Mouse (Mus musculus): ENCODE measurements around the gene St6galnac5.

The St6galnac5 gene

DNA sequence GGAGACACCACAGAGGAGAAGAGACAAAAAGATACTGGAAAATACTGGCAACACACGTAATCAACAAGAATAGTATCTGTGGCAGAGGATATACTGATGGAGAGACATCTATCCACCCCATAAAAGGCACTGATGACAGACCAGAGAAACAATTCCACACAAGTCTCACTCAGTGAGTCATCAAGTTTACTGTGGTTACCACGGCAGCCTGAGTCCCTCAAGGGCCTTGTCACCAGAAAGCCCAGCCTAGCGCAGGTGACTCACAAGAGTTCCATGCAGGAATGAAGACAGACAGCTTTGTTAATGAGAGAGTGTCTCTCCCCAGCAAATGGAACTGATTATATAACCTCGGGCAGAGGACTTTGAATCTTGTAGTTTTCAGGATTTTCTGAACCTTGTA, 168.1 kb downstream of the St6galnac5 start:
- in situ Hi-C loops (cut with MboI; ENCODE audit: unreplicated experiment in 2 of 2) = no loop called here

DNA sequence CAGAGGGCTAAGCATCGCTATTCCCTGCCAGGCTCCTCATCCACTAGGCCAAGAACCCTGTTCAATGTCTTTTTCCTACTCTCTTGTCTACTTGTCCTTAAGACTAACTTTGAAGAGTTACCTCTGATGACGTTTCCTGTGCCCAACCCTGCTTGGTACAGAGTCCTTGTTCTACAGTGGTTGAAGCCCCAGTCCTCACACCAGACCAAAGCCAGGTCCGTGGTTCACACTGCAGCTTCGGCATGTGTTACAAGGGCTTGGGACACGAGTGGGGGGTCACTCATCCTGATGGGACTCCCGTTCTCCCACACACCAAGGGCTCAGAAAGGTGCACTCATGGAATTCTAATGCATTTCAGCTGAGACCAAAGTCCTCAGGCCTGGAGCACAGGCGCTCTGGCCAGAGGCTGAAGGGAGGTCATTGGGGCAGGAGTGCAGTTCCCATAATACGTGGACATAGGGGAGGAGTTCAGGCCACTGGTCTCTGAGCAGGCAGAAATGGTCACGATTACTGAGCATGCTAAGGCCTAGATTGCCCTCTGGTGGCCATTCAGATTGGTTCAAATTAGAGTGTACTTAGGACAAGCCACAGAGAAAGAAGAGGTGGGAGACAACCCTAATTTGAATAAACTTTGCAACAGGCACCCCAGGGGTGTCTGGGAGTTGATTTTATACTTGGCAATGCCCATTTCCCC, 182.2 kb downstream of the St6galnac5 start:
- in situ Hi-C loops (cut with MboI; ENCODE audit: unreplicated experiment in 2 of 2) = loop anchor here in 1 of 2 experiments (10.0 kb wide), 2 partner anchors 165 to 455 kb away; no protein-coding TSS in a partner anchor

DNA sequence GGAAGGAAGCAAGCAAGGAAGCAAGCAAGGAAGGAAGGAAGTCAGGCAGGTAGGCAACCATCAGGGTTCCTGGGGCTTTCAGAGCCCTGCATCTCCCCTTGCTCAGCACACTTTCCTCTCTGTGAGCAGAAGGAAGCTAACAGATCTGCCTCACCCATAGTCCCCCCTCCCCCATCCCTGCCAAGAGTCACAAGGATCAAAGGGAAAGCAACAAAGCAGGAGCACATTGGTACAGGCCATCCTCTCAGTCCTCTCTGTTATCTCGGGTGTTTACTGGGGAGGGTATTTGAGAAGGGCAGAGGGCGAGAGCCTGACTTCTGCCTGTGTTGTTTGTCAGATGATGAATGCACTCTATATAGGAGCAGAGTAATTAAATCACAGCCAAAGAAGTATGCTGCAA, 184.7 kb downstream of the St6galnac5 start:
- in situ Hi-C loops (cut with MboI; ENCODE audit: unreplicated experiment in 2 of 2) = loop anchor here in 1 of 2 experiments (10.0 kb wide), 2 partner anchors 167 to 457 kb away; no protein-coding TSS in a partner anchor

DNA sequence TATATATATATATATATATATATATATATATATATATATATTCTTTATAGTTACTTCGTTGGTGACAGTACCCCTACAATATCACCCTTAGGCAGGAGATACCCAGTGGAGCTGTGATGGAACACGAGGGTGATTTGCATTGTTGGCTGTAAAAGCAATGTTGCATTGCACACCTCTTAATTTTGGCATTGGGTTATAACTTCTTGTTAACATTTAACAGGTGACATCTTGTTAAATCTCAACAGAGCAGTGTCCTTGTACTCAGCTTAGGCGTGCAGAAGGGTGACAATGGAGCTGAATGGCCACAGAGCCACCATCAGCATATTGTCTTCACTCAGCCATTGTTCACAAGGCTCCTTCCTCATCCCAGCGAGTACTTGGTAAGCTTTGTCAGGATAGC, 185.8 kb downstream of the St6galnac5 start:
- in situ Hi-C loops (cut with MboI; ENCODE audit: unreplicated experiment in 2 of 2) = loop anchor here in 1 of 2 experiments (10.0 kb wide), 2 partner anchors 169 to 459 kb away; no protein-coding TSS in a partner anchor

DNA sequence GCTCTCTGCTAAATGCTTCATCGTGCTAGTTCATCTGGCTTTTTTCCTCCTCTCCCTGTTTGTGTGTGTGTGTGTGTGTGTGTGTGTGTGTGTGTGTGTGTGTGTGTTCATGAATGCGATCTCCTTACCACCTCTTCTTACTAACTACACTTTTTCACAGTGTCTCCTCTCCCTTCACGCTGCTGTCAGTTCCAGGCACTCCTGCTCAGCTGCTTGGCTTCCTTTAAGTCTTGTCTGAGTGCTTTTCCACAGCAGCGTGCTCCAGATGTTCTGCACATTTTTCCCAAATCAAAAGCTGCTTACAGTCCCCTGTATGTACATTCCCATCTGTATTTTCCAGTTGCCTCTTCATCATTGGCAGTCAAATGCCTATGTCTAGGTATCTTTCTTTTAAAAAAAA, 189.0 kb downstream of the St6galnac5 start:
- in situ Hi-C loops (cut with MboI; ENCODE audit: unreplicated experiment in 2 of 2) = loop anchor here in 1 of 2 experiments (10.0 kb wide), 2 partner anchors 172 to 462 kb away; no protein-coding TSS in a partner anchor

DNA sequence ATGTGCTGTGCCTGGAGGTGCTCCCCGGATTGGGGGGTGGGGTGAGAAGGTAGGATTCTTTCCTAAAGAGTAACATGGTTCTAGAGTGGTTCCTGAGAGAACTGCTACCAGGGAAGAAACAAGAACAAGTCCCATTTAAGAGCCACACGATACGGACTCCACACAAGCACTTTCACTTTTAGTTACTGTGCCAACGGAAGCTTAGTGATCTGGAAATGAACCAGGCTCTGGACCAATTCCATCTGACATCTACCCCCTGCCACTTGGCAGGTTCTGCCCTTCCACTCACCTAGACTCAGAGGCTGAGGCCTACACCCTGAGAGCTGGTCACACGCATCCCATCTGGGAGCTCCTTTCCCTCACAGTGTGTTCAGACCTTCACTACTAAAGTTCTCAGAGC, 189.4 kb downstream of the St6galnac5 start:
- in situ Hi-C loops (cut with MboI; ENCODE audit: unreplicated experiment in 2 of 2) = loop anchor here in 1 of 2 experiments (10.0 kb wide), 2 partner anchors 172 to 462 kb away; no protein-coding TSS in a partner anchor

DNA sequence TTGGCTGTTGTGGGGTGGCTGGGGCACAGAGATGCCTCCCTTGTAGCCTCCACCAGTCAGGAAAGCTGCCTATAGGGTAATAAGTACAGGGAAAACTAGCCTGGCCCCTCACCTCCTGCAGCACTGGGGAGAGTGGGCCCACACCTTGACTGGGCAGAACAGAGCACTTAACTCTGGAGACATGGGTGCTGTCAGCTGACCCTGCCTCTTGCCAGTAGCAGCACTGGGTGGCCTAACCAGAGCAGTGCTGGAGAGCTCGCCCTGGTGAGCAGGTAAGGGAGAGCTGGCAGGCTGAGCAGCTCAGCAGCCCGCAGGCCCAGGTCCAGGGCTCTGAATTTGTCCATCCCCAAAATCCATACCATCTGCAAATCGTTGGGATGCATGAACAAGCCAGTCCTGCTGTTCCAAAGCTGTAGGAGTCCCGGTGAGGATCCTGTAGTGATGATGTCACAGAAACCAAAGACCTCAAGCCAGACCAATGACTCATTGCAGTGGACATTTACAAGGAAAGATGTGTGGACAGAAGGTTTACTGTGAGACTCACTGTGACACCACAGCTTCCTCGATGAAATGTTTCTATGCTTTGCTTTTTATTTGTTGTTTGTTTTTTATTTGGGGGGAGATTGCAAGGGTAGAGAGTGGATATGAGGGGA, 193.6 kb downstream of the St6galnac5 start:
- in situ Hi-C loops (cut with MboI; ENCODE audit: unreplicated experiment in 2 of 2) = loop anchor here in 1 of 2 experiments (10.0 kb wide), 2 partner anchors 166 to 866 kb away; no protein-coding TSS in a partner anchor

DNA sequence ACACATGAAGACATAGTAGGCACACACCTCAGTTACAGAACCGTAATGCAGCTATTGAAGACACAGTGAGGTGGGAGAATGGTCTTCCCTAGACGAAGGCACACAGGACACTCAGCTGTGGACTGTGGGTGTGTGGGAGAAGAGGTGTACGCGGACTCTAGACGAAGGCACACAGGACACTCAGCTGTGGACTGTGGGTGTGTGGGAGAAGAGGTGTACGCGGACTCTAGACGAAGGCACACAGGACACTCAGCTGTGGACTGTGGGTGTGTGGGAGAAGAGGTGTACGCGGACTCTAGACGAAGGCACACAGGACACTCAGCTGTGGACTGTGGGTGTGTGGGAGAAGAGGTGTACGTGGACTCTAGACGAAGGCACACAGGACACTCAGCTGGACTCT, 197.7 kb downstream of the St6galnac5 start:
- in situ Hi-C loops (cut with MboI; ENCODE audit: unreplicated experiment in 2 of 2) = loop anchor here in 1 of 2 experiments (5.0 to 10.0 kb wide), 3 partner anchors 170 to 870 kb away; no protein-coding TSS in a partner anchor

DNA sequence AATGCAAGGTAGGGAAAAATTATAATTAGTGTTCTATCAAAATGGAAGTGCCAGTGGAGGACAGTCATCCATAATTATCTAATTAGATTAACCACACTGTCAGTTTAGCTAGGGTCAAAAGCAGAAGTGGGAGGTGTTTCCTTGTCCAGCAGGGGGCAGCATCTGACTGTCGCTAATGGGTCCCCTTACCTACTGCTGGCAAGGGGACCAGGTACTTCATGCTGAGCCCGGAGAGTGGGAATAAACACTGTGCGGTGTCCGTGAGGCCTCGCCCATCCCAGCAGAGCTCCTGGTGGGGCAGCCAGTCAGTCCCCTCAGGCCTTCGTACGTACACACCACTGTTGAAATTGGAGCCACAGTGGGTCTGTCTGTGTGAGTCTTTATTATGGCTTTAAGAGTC, 198.3 kb downstream of the St6galnac5 start:
- in situ Hi-C loops (cut with MboI; ENCODE audit: unreplicated experiment in 2 of 2) = loop anchor here in 1 of 2 experiments (5.0 to 10.0 kb wide), 3 partner anchors 171 to 871 kb away; no protein-coding TSS in a partner anchor

DNA sequence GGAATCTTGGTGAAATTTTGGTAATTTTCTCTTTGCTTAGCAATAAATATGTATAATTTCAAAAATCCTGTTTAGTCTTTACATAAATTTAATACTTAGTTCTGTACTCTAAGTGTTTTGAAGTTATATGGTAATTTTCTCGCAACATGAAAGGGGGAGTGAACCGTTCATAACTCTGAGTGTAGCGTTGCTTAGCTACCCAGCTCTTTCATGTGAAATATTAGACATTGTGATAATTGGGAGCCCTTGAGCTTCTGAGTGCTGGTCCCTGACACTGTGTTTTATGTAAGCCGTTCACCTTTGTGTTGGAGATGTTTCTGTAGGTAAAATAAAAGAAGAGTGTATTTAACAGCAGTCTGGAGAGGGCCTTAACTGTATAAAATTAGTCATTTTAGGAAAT, 202.2 kb downstream of the St6galnac5 start:
- in situ Hi-C loops (cut with MboI; ENCODE audit: unreplicated experiment in 2 of 2) = loop anchor here in 1 of 2 experiments (5.0 to 10.0 kb wide), 4 partner anchors 175 to 1165 kb away; partner anchors contain the start of gene Acadm

DNA sequence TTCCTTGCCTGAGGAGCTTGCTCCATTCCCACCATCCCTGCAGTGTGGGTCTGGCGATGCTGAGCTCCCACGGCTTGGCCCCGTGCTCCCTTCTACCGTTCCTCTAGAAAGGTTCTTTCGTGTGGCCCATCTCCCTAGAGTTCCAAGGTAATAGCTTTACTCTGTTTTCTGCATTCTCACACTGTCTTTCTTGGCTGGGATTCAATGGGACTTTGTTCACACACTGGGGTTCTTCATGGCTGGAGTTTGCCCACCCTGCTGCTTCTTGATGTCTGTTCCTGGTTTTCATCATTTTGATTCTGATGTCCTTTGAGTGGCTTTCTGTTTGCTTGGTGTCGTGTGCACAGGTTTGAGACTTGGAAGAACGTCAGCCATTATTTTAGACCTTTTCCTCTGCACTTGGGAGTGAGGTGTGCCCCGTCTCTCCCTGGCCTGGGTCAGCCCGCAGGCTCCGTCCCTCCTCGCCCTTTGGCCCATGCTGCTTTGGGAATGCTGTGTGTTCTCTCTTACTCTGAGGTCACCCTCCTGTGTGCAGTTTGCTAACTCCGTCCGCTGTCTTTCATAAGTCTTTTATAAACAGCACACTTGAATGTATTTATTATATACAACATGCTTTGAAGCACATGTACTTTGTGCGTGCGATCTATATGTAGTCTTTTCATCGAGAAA, 205.0 kb downstream of the St6galnac5 start:
- in situ Hi-C loops (cut with MboI; ENCODE audit: unreplicated experiment in 2 of 2) = loop anchor here in 1 of 2 experiments (10.0 kb wide), 1 partner anchor 1168 kb away; the partner anchor contains the start of gene Acadm

DNA sequence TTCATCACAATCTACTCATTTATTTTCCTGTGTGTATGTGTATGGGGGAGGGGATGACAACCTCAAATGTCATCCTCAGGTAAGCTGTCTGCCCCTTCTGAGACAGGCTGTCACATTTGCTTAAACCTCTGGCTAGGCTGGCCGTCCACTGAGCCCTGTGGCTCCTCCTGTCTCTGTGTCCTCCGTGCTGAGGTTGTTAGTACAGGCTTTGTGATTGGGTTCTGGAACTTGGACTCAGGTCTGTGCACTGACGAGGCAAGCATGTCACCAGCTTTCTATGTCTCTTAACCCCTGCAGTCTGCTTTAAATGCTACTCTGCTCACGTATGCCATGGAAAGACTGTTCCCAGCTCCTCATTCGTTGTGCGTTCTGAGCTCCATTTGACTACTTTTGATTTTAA, 205.7 kb downstream of the St6galnac5 start:
- in situ Hi-C loops (cut with MboI; ENCODE audit: unreplicated experiment in 2 of 2) = loop anchor here in 1 of 2 experiments (10.0 kb wide), 1 partner anchor 1168 kb away; the partner anchor contains the start of gene Acadm

DNA sequence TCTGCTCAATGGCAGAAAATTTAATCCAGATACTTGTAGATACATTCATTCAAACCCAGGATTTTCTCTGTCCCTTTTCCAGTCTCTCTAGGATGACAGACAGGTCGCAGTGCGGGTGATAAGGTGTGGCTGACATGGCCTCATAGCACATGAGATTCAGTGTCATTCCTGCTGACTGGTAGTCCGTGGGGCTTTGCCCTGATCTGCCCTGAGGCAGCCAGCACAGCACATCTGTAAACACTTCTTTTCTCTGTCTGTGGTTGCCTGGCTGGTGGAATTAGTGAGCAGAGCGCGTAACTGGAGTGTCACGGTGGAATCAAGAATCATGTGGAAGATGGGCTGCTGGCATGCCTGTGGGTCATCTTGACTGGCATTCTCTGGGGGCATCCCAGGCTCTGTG, 212.0 kb downstream of the St6galnac5 start:
- in situ Hi-C loops (cut with MboI; ENCODE audit: unreplicated experiment in 2 of 2) = loop anchor here (10.0 to 25.0 kb wide), 2 partner anchors 1142 to 1175 kb away; partner anchors contain the start of genes Acadm (in 1 of the 2), Msh4 (in 1 of the 2) and Rabggtb (in 1 of the 2)

DNA sequence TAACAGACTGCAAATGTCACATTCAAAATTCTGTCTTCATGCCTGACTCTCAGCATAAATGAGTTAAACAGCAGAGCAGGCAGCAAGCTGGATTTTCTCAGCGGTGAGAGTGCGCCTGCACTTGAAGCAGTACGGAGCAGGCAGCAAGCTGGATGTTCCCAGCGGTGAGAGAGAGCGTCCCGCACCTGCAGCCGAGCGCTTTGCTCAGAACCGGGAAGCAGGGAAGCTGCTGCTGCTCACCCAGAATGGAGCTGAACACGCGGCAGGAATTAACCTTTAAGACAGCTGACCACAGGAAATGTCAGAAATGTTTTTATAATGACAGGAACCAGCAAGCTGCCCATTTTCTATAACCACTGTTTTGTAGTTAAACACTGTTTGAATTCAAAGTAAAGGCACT, 214.6 kb downstream of the St6galnac5 start:
- in situ Hi-C loops (cut with MboI; ENCODE audit: unreplicated experiment in 2 of 2) = loop anchor here in 1 of 2 experiments (5.0 to 25.0 kb wide), 2 partner anchors 885 to 1145 kb away; partner anchors contain the start of genes Msh4 and Rabggtb
